Mouse (Mus musculus) CD4-positive, CD25-positive, alpha-beta regulatory T cell, adult 4 months (primary cell): Measurements from ENCODE around the gene Ruvbl2. TPM values are rescaled to one million over a fixed set of nuclear protein-coding genes. Genes with fewer than 3 reads are reported as not detected.
"Not testable (repeated sequence)": the region's sequence is repeated elsewhere in the genome, so short reads cannot be mapped to it uniquely, and the experiment has no call there.

Source experiments
- ATAC-seq: one replicate; pipeline ENCODE4 v1.8.0; 2017
- polyA plus RNA-seq, 2 experiments: library from polyadenylated mRNA; unstranded; fragments of 100-300 nt; shearing (Covaris generic); gene quantifications; one replicate each; pipeline ENCODE4 v1.2.1; 2017

Ruvbl2 gene
- polyA plus RNA-seq = 10 to 100 TPM; 41.9 to 51.9 TPM

DNA sequence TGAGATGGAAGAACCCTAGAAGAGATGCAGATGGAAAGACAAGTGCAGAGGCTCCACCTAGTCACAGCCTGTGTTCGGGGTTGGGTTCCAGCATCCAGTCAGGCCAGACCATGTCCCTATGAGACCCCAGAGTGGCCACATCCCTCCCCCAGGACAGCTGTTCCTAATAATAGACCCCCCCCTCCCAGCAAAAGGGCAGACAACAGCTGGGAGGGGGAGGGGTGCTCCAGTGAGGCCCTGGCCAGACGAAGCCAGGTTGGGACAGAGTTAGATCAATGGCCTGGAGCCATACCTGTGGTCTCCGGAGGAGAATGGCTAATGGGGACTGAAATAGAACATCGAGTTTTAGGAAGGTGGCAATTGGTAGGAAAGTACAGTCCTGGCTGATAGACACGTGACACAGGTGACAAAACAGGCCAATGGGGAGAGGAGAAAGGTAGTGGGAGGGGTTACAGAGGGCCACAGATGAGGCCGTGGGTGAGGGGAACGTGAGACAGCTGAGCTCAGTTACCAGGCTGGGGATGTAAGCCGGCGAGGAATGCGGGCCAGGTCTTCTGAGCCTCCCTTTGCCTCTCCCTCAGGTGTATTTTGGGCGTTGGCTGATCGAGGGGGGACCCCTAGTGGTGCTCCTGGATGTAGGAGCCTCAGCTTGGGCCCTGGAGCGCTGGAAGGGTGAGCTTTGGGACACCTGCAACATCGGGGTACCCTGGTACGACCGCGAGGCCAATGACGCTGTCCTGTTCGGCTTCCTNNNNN lies at the start of gene Ruvbl2:
Ruvbl2 (minus strand) TSS at position 576 of the 756 bp plus-strand sequence.
- no peak for ATAC-seq

DNA sequence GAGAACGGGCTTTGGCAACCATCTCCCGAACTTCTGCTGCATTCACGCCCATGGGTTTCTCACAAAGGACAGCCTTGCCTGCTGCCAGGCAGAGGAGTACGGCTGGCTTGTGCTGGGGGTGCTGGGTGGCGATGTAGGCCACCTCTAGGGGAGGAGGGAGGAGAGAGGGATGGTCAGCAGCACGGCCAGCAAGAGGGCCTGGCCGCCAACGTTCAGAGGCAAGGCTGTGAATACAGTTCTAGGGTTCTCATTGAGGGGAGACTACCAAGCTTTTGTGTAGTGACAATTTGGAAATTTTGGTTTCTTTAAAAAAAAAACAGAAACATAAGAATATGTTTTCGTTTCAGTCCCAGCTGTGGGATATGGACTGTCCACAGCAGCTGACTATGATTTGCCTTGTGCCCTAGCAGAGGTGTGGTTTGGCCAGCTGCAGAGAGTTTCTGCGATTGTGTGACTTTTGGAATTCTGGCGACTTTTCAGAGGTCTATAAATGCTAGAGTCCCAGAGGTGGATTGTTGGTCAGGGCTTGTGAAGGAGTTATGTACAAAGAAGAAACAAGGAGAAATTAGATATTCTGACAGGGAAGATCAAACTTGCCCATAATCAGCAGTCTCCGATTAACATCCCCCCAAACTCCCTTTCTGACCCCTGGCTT lies 49.0 kb upstream of the Ruvbl2 start, which contains the start of gene Gm45808:
Gm45808 (minus strand) TSS at position 51 of the 655 bp plus-strand sequence.
- ATAC-seq = no peak

DNA sequence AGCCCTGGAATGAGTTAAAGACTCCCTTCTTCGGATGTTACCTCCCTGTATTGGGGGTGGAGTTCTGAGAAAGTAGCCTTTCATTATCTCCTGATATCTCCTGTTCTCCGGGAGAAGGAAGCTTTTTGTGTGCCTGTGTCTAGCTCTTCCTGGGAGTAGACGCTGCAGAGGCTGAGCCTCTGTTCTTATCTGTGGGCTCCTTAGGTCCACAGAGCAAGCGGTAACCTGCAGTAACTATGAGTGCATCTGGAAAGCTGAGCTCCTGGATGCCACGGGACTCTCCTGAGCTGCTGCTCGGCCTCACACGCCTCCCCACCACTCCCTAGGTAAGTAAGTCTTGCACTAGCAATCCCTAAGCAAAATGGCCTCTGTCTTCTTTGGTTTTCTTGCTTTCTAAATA lies 48.3 kb upstream of the Ruvbl2 start:
- no peak for ATAC-seq

DNA sequence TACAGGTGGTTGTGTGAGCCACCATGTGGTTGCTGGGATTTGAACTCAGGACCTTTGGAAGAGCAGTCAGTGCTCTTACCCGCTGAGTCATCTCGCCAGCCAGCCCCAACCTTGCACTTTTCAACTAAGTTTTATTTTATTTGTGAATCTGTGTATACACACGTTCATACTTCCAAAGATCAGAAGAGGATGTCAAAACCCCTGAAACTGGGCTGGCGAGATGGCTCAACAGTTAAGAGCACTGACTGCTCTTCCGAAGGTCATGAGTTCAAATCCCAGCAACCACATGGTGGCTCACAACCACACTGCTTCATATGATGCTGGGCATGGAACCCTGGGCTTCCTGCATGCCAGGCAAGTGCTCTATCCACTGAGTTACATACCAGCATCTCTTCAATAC lies 47.1 kb upstream of the Ruvbl2 start:
- ATAC-seq = not testable (repeated sequence)

DNA sequence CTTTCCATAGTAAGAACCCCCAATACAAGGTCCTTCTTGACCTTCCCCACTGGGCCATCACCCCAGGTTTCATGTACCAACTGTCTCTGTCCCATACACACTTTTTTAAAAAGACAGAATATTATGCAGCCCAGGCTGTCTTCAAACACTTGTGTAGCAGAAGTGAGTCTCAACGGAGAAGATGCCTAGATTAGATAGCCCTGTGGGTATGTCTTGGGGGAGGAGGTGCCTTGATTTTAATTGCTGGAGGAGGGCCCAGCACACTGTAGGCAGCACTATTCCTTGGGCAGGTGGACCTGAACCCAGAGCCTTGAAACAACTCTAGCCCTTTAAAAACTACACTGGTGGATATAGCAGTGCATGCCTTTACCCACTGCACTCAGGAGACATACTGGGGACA lies 44.3 kb upstream of the Ruvbl2 start:
- no peak for ATAC-seq

DNA sequence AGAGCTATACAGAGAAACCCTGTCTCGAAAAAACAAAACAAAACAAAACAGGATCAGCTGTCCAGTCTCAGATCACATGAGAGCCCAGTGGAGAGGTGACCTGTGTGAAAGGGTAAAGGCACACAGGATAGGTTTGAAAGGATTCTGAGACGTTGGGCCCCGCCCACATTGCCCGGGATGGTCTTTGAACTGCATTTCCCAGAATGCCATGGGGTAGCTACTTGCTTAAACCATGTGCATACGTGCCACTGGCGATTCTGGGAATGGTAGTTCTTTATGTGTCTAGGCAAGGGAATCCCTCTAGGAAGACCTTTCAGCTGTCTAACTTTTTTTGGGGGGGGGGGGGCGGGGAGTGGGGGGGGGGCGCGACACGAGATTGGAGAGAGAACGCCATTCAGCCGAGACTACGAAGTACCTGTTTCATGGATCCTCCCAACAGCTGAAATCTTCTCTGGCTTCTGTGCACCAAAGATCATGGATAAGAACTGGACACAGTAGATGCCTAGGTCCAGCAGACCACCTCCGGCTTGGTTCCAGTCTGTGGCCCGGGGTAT lies 43.6 kb upstream of the Ruvbl2 start, which contains the start of gene Tulp2:
Tulp2 (plus strand) TSS at position 504 of the 554 bp plus-strand sequence.
- peak; percentile 80 for ATAC-seq

DNA sequence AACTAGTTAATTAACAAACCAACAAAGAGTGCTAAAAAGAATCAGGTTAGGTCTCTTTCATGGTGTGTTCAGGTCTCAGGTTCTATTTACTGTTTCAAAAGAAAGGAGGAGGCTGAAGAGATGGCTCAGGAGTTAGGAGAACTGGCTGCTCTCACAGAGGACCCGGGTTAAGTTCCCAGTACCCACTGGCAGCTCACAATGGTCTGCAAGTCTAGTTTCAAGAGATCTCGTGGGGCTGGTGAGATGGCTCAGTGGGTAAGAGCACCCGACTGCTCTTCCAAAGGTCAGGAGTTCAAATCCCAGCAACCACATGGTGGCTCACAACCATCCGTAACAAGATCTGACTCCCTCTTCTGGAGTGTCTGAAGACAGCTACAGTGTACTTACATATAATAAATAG lies 42.4 kb upstream of the Ruvbl2 start:
- not testable (repeated sequence) for ATAC-seq

DNA sequence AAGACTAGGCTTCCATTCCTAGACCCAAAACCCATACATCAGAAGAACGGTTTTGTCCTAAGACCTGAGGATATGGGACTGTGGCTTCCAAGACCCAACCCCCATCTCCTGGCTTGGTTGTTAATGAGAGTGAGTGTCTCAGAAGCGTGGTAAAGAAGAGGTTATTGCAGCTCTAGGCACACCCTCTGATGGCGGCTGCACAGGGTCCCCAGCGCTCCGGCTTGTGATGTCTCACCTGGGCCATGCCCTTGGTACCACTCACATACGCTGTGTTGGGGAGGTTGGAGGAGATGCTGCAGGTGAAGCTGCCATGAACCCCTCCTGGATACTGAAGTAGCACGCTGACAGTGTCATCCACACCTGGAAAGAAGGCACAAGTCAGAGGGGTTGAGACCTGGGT lies 40.9 kb upstream of the Ruvbl2 start:
- no peak for ATAC-seq

DNA sequence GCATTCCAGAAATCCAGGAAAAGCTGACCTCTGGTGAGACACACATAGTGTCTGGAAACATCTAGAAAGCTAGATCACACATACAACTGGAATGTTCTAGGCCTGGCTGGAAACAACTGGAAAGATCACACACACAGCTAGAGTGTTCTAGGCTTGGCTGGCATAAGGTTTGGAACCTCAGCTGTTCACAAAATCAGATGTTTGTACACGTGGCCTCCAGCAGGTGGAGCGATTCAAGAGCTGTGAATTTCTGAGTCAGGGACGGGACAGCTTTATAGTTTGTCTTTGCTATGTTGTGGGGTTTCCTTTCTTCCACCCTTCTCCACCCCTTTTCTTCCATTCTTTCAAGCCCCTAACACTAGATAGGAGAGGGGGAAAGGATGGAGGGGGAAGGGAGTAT lies 39.1 kb upstream of the Ruvbl2 start:
- peak; percentile 81 for ATAC-seq

DNA sequence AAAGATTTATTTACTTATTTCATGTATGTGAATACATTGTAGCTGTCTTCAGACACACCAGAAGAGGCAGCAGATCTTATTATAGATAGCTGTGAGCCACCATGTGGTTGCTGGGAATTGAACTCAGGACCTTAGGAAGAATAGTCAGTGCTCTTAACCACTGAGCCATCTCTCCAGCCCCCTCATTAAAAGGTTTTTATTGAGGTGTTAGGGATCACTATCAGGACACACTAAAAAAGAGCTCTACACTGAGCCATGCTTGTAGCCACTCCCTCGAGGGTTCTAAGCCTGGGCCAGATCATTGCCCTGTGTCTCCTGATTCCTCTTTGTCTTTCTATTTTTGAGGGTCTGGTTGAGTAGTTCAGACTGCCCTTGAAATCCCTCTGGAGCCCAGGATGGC lies 38.6 kb upstream of the Ruvbl2 start:
- no peak for ATAC-seq

DNA sequence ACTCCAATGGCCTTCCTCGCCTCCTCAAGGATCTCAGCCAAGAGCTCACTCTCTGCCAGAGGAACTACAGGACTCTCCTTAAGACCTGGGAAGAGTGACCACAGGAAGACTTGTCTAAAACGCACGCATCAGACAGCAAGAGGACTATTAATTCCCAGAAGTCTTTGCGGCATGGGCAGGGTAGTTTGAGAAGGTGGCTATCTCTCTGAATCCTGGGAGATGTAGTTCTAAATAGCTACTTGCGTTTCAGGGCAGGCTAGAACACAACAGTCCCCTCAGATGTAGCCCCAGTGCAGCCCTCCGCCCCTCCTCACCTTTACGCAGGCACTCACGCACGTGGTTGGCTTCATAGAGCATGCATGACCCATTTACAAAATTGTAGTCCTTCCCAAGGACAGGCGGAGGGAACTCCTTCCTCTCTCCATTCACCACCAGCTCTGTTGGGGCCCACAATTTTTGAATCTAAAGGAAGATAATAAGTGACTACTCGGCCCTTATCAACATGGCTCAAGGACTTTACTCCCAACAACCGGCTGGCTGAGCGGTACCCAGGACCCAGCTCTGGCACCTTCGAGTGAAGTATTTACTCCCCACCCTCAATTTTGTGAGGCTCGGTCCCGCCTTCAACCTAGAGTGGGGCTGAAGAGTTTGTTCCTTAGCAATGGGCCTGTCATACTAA lies 37.5 kb upstream of the Ruvbl2 start:
- no peak for ATAC-seq

DNA sequence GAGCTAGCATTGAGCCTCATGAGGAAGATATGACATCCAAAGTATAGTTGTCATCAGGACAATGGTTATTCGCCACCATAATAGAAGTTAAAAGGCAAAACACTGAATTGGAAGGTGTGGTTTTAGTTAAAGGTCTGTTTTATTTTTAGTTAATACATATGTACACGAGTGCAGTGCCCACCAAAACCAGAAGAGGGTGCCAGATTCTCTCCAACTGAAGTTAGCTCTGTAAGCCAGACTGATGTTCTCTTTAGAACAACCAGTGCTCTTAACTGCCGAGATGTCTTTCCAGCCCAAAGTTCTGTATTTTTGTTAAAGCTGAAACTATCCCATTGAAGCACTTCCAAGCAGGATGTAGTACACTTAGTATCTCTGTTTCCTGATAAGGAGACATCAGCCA lies 33.0 kb upstream of the Ruvbl2 start:
- peak; percentile 59 for ATAC-seq

DNA sequence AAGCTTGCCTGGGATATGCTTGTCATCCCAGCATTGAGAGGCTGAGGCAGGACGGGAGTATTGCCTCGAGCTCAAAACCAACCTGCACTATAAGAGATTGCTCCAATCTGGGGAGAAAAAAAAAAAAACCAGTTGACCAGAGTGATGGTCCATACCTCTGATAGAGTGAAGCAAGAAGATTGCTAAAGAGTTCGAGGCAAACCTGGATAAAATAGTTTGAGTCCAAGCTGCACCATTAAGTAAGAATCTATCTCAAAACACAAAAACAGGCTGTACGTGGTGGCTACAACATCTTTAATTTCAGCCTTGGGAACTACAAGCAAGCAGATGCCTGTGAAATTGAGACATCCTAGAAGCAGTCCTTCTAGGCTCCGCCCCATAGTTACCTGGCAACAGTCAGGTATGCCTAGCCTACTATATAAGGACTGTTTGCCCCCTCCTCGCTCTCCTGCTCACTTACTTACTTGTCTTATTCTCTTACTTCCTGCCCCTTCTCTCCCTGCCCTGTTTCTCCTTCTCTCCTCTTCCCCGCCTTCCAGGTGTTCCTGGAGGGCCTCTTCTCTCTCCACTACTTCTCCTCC lies 29.3 kb upstream of the Ruvbl2 start:
- ATAC-seq = no peak

DNA sequence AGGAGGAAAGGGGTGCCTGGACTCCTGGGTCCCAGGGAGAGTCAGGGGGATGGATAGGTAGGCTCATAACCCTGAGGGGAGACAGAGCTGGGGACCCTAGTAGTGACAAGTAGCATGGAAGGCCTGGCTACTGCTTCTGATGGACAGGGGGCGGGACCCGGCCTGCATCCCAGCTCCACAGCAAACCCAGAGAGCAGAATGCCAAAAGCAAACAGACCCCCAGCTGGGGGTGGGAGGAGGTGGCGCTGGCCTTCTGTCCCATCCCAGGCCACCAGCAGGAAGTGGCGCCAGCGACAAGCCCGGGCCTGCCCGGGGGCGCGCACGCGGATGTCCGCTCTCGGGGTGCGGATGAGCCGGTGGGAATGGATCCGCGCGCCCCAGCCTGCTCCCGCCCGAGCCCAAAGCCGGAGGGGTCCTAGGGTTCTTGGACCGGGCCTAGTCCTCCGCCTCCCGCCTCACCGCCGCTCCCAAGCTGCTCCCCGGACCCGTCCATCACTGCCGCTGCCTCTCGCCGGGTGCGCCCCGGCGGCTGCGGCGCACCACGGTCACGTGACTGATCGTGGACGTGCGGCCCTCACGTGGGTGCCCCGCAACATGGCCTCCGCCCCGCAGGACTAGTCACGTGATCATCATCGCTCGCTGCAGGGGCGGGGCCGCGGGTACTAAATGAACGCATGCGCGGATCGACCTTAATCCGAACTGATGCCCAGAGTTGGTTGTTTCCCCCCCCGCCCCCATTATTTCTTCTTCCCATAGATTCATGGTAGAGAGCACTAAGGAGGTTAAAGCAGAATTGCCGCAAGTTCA lies 28.6 kb upstream of the Ruvbl2 start, which contains the start of gene Bax:
Bax (minus strand) TSS at position 616 of the 807 bp plus-strand sequence.
- peak; percentile 85 for ATAC-seq

DNA sequence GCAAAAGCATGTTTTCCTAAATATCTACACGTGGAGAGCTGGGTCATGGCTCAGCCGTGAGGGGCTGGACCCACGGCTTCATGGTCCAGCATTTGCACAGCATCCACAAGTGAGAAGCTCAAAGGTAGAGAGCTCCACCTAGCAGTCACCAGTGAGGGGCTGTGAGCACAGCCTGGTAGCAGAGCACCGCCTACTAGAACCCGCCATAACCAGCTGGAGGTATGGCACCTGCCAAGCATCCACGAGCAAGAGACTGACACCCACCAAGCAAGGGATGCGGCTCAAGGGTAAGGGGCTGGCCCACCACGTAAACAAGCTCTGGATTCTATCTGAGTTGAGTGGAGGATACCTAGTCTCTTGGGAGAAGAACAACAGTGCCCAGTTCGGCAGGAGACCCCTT lies 27.7 kb upstream of the Ruvbl2 start:
- no peak for ATAC-seq

DNA sequence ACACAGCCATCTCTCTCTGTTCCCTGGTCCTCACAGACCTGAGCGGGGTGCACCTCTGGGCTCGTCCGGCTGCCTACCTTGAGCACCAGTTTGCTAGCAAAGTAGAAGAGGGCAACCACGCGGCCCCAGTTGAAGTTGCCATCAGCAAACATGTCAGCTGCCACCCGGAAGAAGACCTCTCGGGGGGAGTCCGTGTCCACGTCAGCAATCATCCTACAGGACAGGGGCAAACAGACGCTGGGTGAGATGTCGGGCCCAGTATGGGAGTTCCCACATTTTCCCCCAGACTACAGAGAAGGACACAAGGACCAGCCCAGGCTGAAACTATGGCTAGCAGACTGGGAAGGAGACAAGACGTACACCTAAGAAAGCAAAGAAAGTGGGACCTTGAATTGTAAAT lies 27.2 kb upstream of the Ruvbl2 start:
- ATAC-seq = no peak

DNA sequence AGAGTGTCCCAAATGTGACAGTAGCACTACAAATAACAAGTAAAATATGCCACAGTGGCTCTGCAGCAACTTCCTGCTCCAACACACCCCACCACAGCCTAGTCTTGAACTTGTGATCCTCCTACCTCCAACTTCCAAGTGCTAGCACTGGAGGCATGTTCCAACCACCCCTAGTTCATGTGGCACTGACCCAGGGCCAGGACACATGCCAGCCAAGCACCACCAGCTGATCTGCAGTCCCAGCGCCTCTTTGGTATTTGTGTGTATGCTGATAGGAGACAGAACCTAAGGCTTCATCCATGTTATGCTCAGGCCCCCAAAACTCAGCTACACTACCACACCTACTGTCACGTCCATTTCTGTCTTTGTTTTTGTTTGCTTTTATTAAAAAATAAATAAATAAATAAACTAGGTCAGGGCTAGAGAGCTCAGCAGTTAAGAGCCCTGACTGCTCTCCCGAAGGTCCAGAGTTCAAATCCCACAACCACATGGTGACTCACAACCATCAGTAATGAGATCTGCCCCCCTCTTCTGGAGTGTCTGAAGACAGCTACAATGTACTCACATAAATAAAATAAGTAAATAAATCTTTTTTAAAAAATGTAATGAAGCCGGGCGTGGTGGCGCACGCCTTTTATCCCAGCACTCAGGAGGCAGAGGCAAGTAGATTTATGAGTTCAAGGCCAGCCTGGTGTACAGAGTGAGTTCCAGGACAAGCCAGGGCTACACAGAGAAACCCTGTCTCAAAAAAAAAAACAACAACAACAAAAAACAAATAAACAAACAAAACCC lies 26.3 kb upstream of the Ruvbl2 start:
- ATAC-seq = no peak

DNA sequence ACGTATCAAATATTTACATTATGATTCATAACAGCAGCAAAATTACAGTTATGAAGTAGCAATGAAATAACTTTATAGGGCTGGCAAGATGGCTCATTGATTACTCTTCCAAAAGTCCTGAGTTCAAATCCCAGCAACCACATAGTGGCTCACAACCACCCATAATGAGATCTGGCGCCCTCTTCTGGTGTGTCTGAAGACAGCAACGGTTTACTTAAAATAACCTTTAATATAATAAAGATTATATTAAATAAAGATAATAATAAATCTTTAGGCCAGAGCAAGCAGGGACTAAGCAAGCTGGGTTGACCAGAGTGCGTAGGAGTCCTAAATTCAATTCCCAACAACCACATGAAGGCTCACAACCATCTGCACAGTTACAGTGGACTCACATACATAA lies 25.0 kb upstream of the Ruvbl2 start:
- ATAC-seq = not testable (repeated sequence)

DNA sequence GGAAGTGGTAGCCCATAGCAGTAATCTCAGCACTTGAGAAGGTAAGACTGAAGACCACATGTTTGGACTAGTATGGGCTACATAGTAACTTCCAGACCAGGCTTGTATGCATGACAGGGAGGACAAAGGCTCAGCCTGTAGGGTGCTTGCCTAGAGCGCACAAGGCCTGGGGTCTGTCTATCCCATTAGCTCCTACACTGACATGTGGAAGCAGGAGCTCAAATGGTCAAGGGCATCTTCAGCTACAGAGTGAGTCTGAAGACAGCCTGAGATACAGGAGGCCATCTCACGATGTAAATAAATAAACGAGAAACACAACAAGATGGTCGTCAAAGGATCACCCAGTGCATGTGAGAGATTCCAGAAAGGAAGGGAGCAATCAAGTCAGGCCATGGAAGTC lies 24.4 kb upstream of the Ruvbl2 start:
- no peak for ATAC-seq

DNA sequence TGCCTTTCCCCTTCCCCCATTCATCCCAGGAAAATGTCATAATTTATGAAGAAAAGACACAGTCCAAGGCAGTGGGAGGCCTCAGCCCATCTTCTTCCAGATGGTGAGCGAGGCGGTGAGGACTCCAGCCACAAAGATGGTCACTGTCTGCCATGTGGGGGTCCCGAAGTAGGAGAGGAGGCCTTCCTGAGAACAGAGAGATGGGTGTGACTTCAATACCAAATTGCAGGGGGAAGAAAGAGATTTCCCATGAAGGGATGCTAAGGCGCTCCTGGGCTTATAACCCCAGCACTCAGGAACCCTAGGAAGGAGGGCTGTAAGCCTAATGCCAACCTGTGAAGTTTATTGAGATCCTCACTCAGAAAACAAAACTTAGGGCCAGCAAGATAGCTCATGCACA lies 23.9 kb upstream of the Ruvbl2 start:
- no peak for ATAC-seq

DNA sequence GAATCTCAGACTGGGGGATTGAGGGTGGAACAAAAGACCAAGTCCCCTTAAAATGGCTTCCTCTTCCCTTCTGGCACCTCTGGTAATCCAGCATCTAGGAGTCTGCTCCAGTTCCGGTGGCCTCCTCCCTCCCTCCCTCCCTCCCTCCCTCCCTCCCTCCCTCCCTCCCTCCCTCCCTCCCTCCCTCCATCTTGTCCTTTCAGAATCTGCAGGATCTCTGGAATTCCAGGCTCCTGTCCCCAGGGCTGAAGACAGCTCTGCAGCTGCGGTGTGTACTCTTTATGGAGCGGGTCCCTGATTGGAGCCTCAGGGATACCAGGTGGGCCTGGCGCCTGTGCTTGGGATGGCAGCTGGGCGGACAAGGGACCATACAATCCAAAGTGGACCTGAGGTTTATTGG lies 23.4 kb upstream of the Ruvbl2 start:
- no peak for ATAC-seq
